Mouse (Mus musculus): ENCODE data around the gene Wnt3a.
A peak's percentile ranks its signal among the peaks of the same experiment; 100 is the strongest.

The Wnt3a gene

GRCm38 (mm10) chr11:59218389-59218998, 72.1 kb downstream of the Wnt3a start:
- no peak for DNase-seq

- no peak for DNase-seq
Measured at GRCm38 (mm10) chr11:59216955-59217354, 73.6 kb downstream of the Wnt3a start.

- no peak for DNase-seq
Measured at GRCm38 (mm10) chr11:59212892-59213494, 77.6 kb downstream of the Wnt3a start.

- DNase-seq: peak; percentile 50 to 57
Measured at GRCm38 (mm10) chr11:59212320-59212719, 78.2 kb downstream of the Wnt3a start.

- DNase-seq: peak in 1 of 2 experiments; percentile 19
Measured at GRCm38 (mm10) chr11:59211561-59211960, 79.0 kb downstream of the Wnt3a start.

- no peak for DNase-seq
Measured at GRCm38 (mm10) chr11:59210020-59210419, 80.5 kb downstream of the Wnt3a start.

GRCm38 (mm10) chr11:59209580-59209979, 81.0 kb downstream of the Wnt3a start:
- DNase-seq: no peak

- DNase-seq: peak; percentile 41 to 53
Measured at GRCm38 (mm10) chr11:59209003-59209441, 81.5 kb downstream of the Wnt3a start.

GRCm38 (mm10) chr11:59208153-59208831, 82.3 kb downstream of the Wnt3a start, which contains the start of gene 2310033P09Rik:
Gene 2310033P09Rik, plus strand, starts transcription at chr11:59208321.
- peak; percentile 90 to 92 for DNase-seq

GRCm38 (mm10) chr11:59202081-59202995, 88.2 kb downstream of the Wnt3a start, which contains the start of gene Mrpl55:
Gene Mrpl55, plus strand, starts transcription at chr11:59202486.
- DNase-seq: peak; percentile 91 to 92

GRCm38 (mm10) chr11:59201216-59202002, 89.1 kb downstream of the Wnt3a start:
- no peak for DNase-seq
